Mouse (Mus musculus): ENCODE measurements at regions not wholly inside any gene's neighbourhood (a gene's known extent, or its start where the extent isn't known, plus 50 kb on each side); places are given as distances from the start of the nearest gene placed in this dataset.

DNA sequence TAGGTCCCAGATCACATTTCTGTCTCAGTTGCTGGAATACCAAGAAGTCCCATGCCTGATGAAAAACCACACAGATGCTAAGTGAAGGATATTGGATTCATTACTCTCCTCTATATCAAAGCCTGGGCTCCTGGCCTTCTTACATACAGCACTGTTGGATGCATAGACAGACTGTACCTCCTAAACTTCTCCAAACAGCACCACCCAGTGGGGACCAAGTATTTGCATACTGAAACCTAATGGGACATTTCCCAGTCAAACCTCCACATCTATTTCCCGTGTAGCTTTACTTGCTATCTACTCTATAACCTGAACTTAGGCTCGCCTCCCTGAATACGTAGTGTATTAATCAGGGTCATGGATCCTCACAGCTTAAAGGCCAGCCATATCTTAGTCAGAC lies 180.3 kb upstream of the Lmcd1 start:
- TF ChIP-seq CTCF (IDR thresholded peaks at IDR 0.05; ENCODE audit: control insufficient read depth, insufficient read depth, insufficient read length) (no peak), MAX (IDR thresholded peaks at IDR 0.05) (no peak), FOSL1 (IDR thresholded peaks at IDR 0.05; ENCODE audit: insufficient read depth, low read length, poor library complexity, severe bottlenecking) (no peak), CEBPB (IDR thresholded peaks at IDR 0.05; ENCODE audit: low read depth) (no peak), MYOD1 (IDR thresholded peaks at IDR 0.05; ENCODE audit: control insufficient read depth, insufficient read length, low read depth) (no peak)

All from C2C12 (cell line).